Mouse (Mus musculus): ENCODE measurements at regions not wholly inside any gene's neighbourhood (a gene's known extent, or its start where the extent isn't known, plus 50 kb on each side); places are given as distances from the start of the nearest gene placed in this dataset.

- no peak for DNase-seq (ENCODE audit: low spot score)
These were observed 138.7 kb upstream of the Bmp4 start for GRCm38 (mm10) chr14:46529086-46529715.

- no peak for DNase-seq (ENCODE audit: low spot score)
These were observed 126.8 kb upstream of the Bmp4 start for GRCm38 (mm10) chr14:46517258-46517657.

GRCm38 (mm10) chr14:46516285-46516684 lies 125.8 kb upstream of the Bmp4 start:
- DNase-seq (ENCODE audit: low spot score), result no peak

GRCm38 (mm10) chr14:46514262-46514932 lies 123.9 kb upstream of the Bmp4 start:
- no peak for DNase-seq (ENCODE audit: low spot score)

GRCm38 (mm10) chr14:46512118-46512517 lies 121.6 kb upstream of the Bmp4 start:
- DNase-seq (ENCODE audit: low spot score), result no peak

GRCm38 (mm10) chr14:46508871-46509270 lies 118.4 kb upstream of the Bmp4 start:
- no peak for DNase-seq (ENCODE audit: low spot score)

GRCm38 (mm10) chr14:46505266-46505665 lies 114.8 kb upstream of the Bmp4 start:
- DNase-seq (ENCODE audit: low spot score), result no peak

- DNase-seq (ENCODE audit: low spot score), result no peak
These were observed 101.1 kb upstream of the Bmp4 start for GRCm38 (mm10) chr14:46491601-46492000.

- no peak for DNase-seq (ENCODE audit: low spot score)
These were observed 100.7 kb upstream of the Bmp4 start for GRCm38 (mm10) chr14:46491182-46491581.

- no peak for DNase-seq (ENCODE audit: low spot score)
These were observed 97.1 kb upstream of the Bmp4 start for GRCm38 (mm10) chr14:46487551-46487950.

- DNase-seq (ENCODE audit: low spot score), result no peak
These were observed 89.9 kb upstream of the Bmp4 start for GRCm38 (mm10) chr14:46480396-46480795.

GRCm38 (mm10) chr14:46475945-46476344 lies 85.5 kb upstream of the Bmp4 start:
- DNase-seq (ENCODE audit: low spot score), result no peak

- no peak for DNase-seq (ENCODE audit: low spot score)
These were observed 72.5 kb upstream of the Bmp4 start for GRCm38 (mm10) chr14:46462967-46463366.

GRCm38 (mm10) chr14:46461960-46462359 lies 71.5 kb upstream of the Bmp4 start:
- DNase-seq (ENCODE audit: low spot score), result no peak

- no peak for DNase-seq (ENCODE audit: low spot score)
These were observed 64.0 kb upstream of the Bmp4 start for GRCm38 (mm10) chr14:46454500-46454899.

GRCm38 (mm10) chr14:46441696-46442095 lies 51.2 kb upstream of the Bmp4 start:
- DNase-seq (ENCODE audit: low spot score), result no peak
